In the genomic region with DNA sequence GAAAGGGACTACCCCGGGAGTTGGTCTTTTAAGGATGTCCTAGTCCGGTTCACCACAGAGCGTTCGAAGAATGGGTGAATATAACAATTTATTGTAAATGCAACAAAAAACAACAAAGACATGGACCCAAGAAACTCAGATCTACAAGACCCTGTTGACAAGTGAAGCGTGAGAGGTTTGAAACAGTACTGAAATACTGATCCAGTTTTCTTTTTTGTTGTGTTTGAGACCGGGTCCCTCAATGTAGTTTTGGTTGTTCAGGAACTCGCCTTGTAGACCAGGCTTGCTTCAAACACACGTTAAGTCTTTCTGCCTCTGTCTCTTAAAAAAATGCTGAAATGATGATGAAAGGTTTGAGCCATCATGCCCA, we compare ENCODE assay signal across 8 mouse cellular contexts. TPM values are rescaled to one million over a fixed set of nuclear protein-coding genes. Genes with fewer than 3 reads are reported as not detected.
DNase-seq lines count a peak whose midpoint lies in the region; ATAC-seq and TF ChIP-seq lines count a peak whose summit lies in the region.

No protein-coding gene starts in this region.

- H3K9ac ChIP-seq in heart, embryonic 16.5 days (ENCODE audit: low read length): peak overlapping the region; percentile 98
- peak overlapping the region; percentile 91 for H3K9ac ChIP-seq in MEL (ENCODE audit: control insufficient read depth, low read depth, low read length, poor library complexity, severe bottlenecking)
- peak overlapping the region; percentile 97 for H3K9ac ChIP-seq in midbrain, embryonic 11.5 days (ENCODE audit: low read length)

- peak overlapping the region; percentile 90 for H3K4me2 ChIP-seq in heart, embryonic 16.5 days (ENCODE audit: low read depth, low read length)
- peak overlapping the region; percentile 76 for H3K4me2 ChIP-seq in midbrain, embryonic 11.5 days

- peak overlapping the region; percentile 87 for H3K4me3 ChIP-seq in heart, embryonic 16.5 days (ENCODE audit: low read length)
- H3K4me3 ChIP-seq in MEL (ENCODE audit: control insufficient read depth in 1 of 2, insufficient read depth in 1 of 2, low read depth in 2 of 2, low read length in 2 of 2): peak overlapping the region; percentile 81 to 89
- peak overlapping the region; percentile 91 for H3K4me3 ChIP-seq in hindbrain, embryonic 10.5 days
- H3K4me3 ChIP-seq in midbrain, embryonic 11.5 days (ENCODE audit: low read depth, low read length): peak overlapping the region; percentile 87

- no peak for TF ChIP-seq CTCF in MEL (IDR thresholded peaks at IDR 0.05 in 2 of 3, conservative IDR thresholded peaks at IDR 0.05 in 1 of 3; ENCODE audit: control insufficient read depth in 1 of 3, insufficient read depth in 1 of 3, low read depth in 2 of 3, low read length in 3 of 3, poor library complexity in 1 of 3, severe bottlenecking in 1 of 3)

- peaks cover 13% of the 10 kb centered on the region for H3K4me1 ChIP-seq in heart, embryonic 16.5 days (ENCODE audit: control insufficient read depth, insufficient read depth, low read length)
- H3K4me1 ChIP-seq in MEL (ENCODE audit: control insufficient read depth in 1 of 2, insufficient read depth in 2 of 2, low read length in 2 of 2): peaks cover 4% of the 10 kb centered on the region in 2 experiments; a peak in 3 of 4 replicates
- H3K4me1 ChIP-seq in hindbrain, embryonic 10.5 days (replicated peaks): peaks cover 11% of the 10 kb centered on the region
- peaks cover 6% of the 10 kb centered on the region; the same call in 1 of the 2 replicates for H3K4me1 ChIP-seq in midbrain, embryonic 11.5 days (ENCODE audit: control insufficient read depth, insufficient read depth, low read length)

- H3K36me3 ChIP-seq in heart, embryonic 16.5 days (ENCODE audit: control insufficient read depth, insufficient read depth): peaks cover 34% of the 10 kb centered on the region
- H3K36me3 ChIP-seq in MEL (ENCODE audit: control insufficient read depth in 1 of 2, insufficient read depth in 2 of 2, low read length in 2 of 2): peaks cover 26% of the 10 kb centered on the region in 2 experiments
- peaks cover 51% of the 10 kb centered on the region for H3K36me3 ChIP-seq in hindbrain, embryonic 10.5 days
- peaks cover 16% of the 10 kb centered on the region for H3K36me3 ChIP-seq in midbrain, embryonic 11.5 days (ENCODE audit: control insufficient read depth, insufficient read depth, low read length)

- no peak for ATAC-seq in heart, embryonic 16.5 days (replicated peaks; ENCODE audit: extremely low read depth, insufficient read depth, low FRiP score)
- ATAC-seq in midbrain, embryonic 11.5 days (ENCODE audit: low FRiP score): no peak

- no peaks in the 10 kb centered on the region for H3K27me3 ChIP-seq in heart, embryonic 16.5 days (ENCODE audit: control insufficient read depth, insufficient read depth, low read length)
- no peaks in the 10 kb centered on the region for H3K27me3 ChIP-seq in MEL (ENCODE audit: control insufficient read depth in 1 of 2, insufficient read depth in 2 of 2, low read length in 2 of 2)
- no peaks in the 10 kb centered on the region for H3K27me3 ChIP-seq in hindbrain, embryonic 10.5 days (ENCODE audit: insufficient read depth, poor library complexity, severe bottlenecking)
- H3K27me3 ChIP-seq in midbrain, embryonic 11.5 days (ENCODE audit: control insufficient read depth, insufficient read depth, low read length): no peaks in the 10 kb centered on the region

- no peak for TF ChIP-seq POLR2A in MEL (IDR thresholded peaks at IDR 0.05; ENCODE audit: control insufficient read depth in 1 of 2, insufficient read depth in 1 of 2, low read depth in 1 of 2, low read length in 2 of 2, poor library complexity in 1 of 2)

- intact Hi-C loops in left cerebral cortex, postnatal 14 days (cut with DNase I): loop anchor here (5.0 to 10.0 kb wide), 2 partner anchors 108 to 170 kb away; a partner anchor contains a TSS

- no peak for TF ChIP-seq RAD21 in MEL (IDR thresholded peaks at IDR 0.05; ENCODE audit: low read depth, low read length)

- WGBS in heart, embryonic 16.5 days: 11% methylated on average over 8 of the region's 8 CpGs
- WGBS in hindbrain, embryonic 10.5 days: 29% methylated on average over 8 of the region's 8 CpGs
- 30% methylated on average over 8 of the region's 8 CpGs for WGBS in midbrain, embryonic 11.5 days

- no peak for DNase-seq in heart, postnatal 4 days
- peak; percentile 68 for DNase-seq in MEL (ENCODE audit: low read depth, low spot score)
- DNase-seq in hindbrain, embryonic 10.5 days (ENCODE audit: low spot score): no peak
- DNase-seq in midbrain, embryonic 11.5 days (ENCODE audit: low spot score, missing footprints): peak; percentile 91
- DNase-seq in right cerebral cortex, postnatal 10 days (ENCODE audit: low spot score in 2 of 2): no peak
- no peak for DNase-seq in embryo, embryonic 11 days
- no peak for DNase-seq in left cerebral cortex, postnatal 14 days (ENCODE audit: low spot score in 2 of 2)

- peaks cover 33% of the 10 kb centered on the region for H3K79me2 ChIP-seq in MEL (ENCODE audit: control insufficient read depth, insufficient read depth, low read length, poor library complexity)

- TF ChIP-seq EP300 in MEL (IDR thresholded peaks at IDR 0.05; ENCODE audit: low read depth in 1 of 2, low read length in 2 of 2): no peak

- peak overlapping the region; percentile 79 for H3K27ac ChIP-seq in heart, embryonic 16.5 days (ENCODE audit: low read length)
- H3K27ac ChIP-seq in MEL (ENCODE audit: control insufficient read depth, low read depth, low read length): peak overlapping the region; percentile 90
- H3K27ac ChIP-seq in hindbrain, embryonic 10.5 days: peak overlapping the region; percentile 95
- H3K27ac ChIP-seq in midbrain, embryonic 11.5 days (ENCODE audit: low read depth, low read length): no peak overlapping the region

- H3K9me3 ChIP-seq in heart, embryonic 16.5 days (replicated peaks; ENCODE audit: control insufficient read depth, low read length): no peaks in the 10 kb centered on the region
- no peaks in the 10 kb centered on the region for H3K9me3 ChIP-seq in MEL (replicated peaks; ENCODE audit: insufficient read depth, low read length)
- H3K9me3 ChIP-seq in hindbrain, embryonic 10.5 days: no peaks in the 10 kb centered on the region
- H3K9me3 ChIP-seq in midbrain, embryonic 11.5 days (ENCODE audit: control insufficient read depth, low read length): no peaks in the 10 kb centered on the region

TF ChIP-seq in MEL, 35 proteins besides CTCF, POLR2A, EP300 and RAD21 (continues in another document):
- TF ChIP-seq ZNF384 (IDR thresholded peaks at IDR 0.05; ENCODE audit: low read depth, low read length) (0 out of 2 replicates have a peak, but pooled peaks have one; percentile 18), MYB (IDR thresholded peaks at IDR 0.05; ENCODE audit: low read depth, low read length) (no peak), NRF1 (IDR thresholded peaks at IDR 0.05; ENCODE audit: insufficient read depth, low read depth, low read length, poor library complexity, severe bottlenecking) (no peak), TCF12 (IDR thresholded peaks at IDR 0.05; ENCODE audit: low read depth, low read length) (0 out of 2 replicates have a peak, but pooled peaks have one; percentile 10), CHD2 (IDR thresholded peaks at IDR 0.05; ENCODE audit: low read length) (no peak), POLR2AphosphoS5 (IDR thresholded peaks at IDR 0.05; ENCODE audit: borderline replicate concordance, low read depth, low read length) (no peak), KAT2A (conservative IDR thresholded peaks at IDR 0.05; ENCODE audit: low read depth, low read length) (peak; percentile 47), JUND (IDR thresholded peaks at IDR 0.05; ENCODE audit: low read depth, low read length) (no peak), ETS1 (IDR thresholded peaks at IDR 0.05; ENCODE audit: low read depth, low read length) (no peak; the same call in 1 of the 2 replicates), E2F4 (IDR thresholded peaks at IDR 0.05; ENCODE audit: borderline replicate concordance, low read depth, low read length) (0 out of 2 replicates have a peak, but pooled peaks have one; percentile 20), MEF2A (IDR thresholded peaks at IDR 0.05; ENCODE audit: extremely low read depth, insufficient replicate concordance, low read depth, low read length, poor library complexity, severe bottlenecking) (no peak), MAZ (IDR thresholded peaks at IDR 0.05; ENCODE audit: low read depth, low read length) (0 out of 2 replicates have a peak, but pooled peaks have one; percentile 38), CHD1 (IDR thresholded peaks at IDR 0.05; ENCODE audit: low read depth, low read length) (peak; percentile 81; the same call in 1 of the 2 replicates), USF1 (IDR thresholded peaks at IDR 0.05; ENCODE audit: low read depth, low read length) (no peak), MXI1 (IDR thresholded peaks at IDR 0.05; ENCODE audit: low read depth, low read length) (no peak), TAL1 (IDR thresholded peaks at IDR 0.05; ENCODE audit: low read length) (no peak), TBP (IDR thresholded peaks at IDR 0.05; ENCODE audit: low read depth, low read length) (no peak), GABPA (IDR thresholded peaks at IDR 0.05; ENCODE audit: low read depth, low read length) (no peak), HCFC1 (IDR thresholded peaks at IDR 0.05; ENCODE audit: low read depth, low read length) (no peak), ZKSCAN1 (IDR thresholded peaks at IDR 0.05; ENCODE audit: low read depth, low read length) (no peak)

RNA-seq across cellular contexts. Expression of a gene that starts 0.7 kb away (rescaled TPM):
- 427 and 491 TPM in 2 replicates for polyA plus RNA-seq in heart, embryonic 16.5 days (2015; fragmentation: Nextera tagmentation; extraction: Ambion mirVana)
- total RNA-seq in heart, postnatal 4 days (2021): 100 to 1,000 TPM; 450 to 451 TPM
- 1,903 and 1,952 TPM in 2 replicates for total RNA-seq in MEL (2012; rRNA removed)
- 100 to 1,000 TPM in 1 of 2 experiments, not detected in 1; 388 TPM for polyA plus RNA-seq in MEL (2012; ENCODE audit: insufficient read depth in 1 of 2, insufficient read length in 2 of 2, low read depth in 1 of 2, low replicate concordance in 2 of 2, missing spikeins in 1 of 2)
- polyA plus RNA-seq in hindbrain, embryonic 10.5 days (2016; fragmentation: Nextera tagmentation; extraction: Ambion mirVana): 814 and 844 TPM in 2 replicates
- polyA plus RNA-seq in midbrain, embryonic 11.5 days (2014; fragmentation: Nextera tagmentation; extraction: Ambion mirVana): 765 and 766 TPM in 2 replicates
- total RNA-seq in left cerebral cortex, postnatal 14 days (2021): 100 to 1,000 TPM; 181 to 206 TPM

RNA-seq across cellular contexts. Expression of a gene that starts 26.5 kb away (rescaled TPM):
- 40.9 and 44.5 TPM in 2 replicates for polyA plus RNA-seq in heart, embryonic 16.5 days (2015; fragmentation: Nextera tagmentation; extraction: Ambion mirVana)
- 10 to 100 TPM; 19.5 to 24.9 TPM for total RNA-seq in heart, postnatal 4 days (2021)
- total RNA-seq in MEL (2012; rRNA removed): 4.4 and 4.9 TPM in 2 replicates
- polyA plus RNA-seq in MEL (2012; ENCODE audit: insufficient read depth in 1 of 2, insufficient read length in 2 of 2, low read depth in 1 of 2, low replicate concordance in 2 of 2, missing spikeins in 1 of 2): 10 to 100 TPM in 1 of 2 experiments, not detected in 1; 14.5 TPM
- 20.8 and 22.1 TPM in 2 replicates for polyA plus RNA-seq in hindbrain, embryonic 10.5 days (2016; fragmentation: Nextera tagmentation; extraction: Ambion mirVana)
- polyA plus RNA-seq in midbrain, embryonic 11.5 days (2014; fragmentation: Nextera tagmentation; extraction: Ambion mirVana): 10.4 and 10.5 TPM in 2 replicates
- 10 to 100 TPM; 21.0 to 23.5 TPM for total RNA-seq in left cerebral cortex, postnatal 14 days (2021)

Comparison
In these comparisons a context has a peak if more than half of its experiments do, and no peak if none do; other contexts are left out.
1. DNase-seq: peak in MEL (single experiment) and midbrain, embryonic 11.5 days (single experiment); none in heart, postnatal 4 days (single experiment), hindbrain, embryonic 10.5 days (single experiment), right cerebral cortex, postnatal 10 days (0 of 2), embryo, embryonic 11 days (single experiment) and left cerebral cortex, postnatal 14 days (0 of 2).
2. Peak in every context shown above with its lines, with median percentiles within 50 percentile points of each other: H3K4me3 ChIP-seq and H3K9ac ChIP-seq.